34 mouse cellular contexts compared by ENCODE assay signal in the genomic region with DNA sequence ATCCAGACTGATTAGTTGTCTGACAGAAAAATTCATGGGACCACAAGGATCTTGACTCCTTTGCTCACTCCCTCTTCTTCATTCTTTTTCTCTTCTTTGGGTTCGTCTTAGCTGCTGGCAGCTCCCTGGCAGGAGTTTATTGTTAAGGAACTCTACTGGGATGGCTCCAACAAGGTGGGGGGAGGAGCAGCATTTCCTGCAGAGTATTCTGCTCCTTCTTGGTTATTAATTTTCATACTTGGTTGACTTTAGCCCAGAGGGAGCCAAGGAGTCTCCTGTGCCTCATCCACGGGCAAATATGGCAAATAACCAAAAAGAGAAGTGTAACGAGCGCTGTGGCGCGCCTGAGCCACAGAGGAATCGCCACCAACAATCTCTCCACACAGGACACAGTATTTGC.
DNase-seq lines count a peak whose midpoint lies in the region; ATAC-seq and TF ChIP-seq lines count a peak whose summit lies in the region.
"Had no signal": no experiment of that assay in that cellular context is flagged by ENCODE, and none has a peak within 500 bp of the region (broad histone marks: within the 10 kb centered on the region; RNA-seq: fewer than 3 reads in every experiment).

No protein-coding gene starts in this region.

- no peak for TF ChIP-seq POLR2A in kidney, adult 2 months (IDR thresholded peaks at IDR 0.05; ENCODE audit: low read depth, low read length)

- no peaks in the 10 kb centered on the region; the same call in 1 of the 2 replicates for H3K36me3 ChIP-seq in kidney, adult 2 months (ENCODE audit: control insufficient read depth, insufficient read depth, low read length)
- H3K36me3 ChIP-seq in liver, embryonic 12.5 days: no peaks in the 10 kb centered on the region
- H3K36me3 ChIP-seq: embryonic facial prominence, embryonic 13.5 days; hindbrain, embryonic 12.5 days had no signal

- H3K27me3 ChIP-seq in kidney, adult 2 months (replicated peaks; ENCODE audit: control insufficient read depth, insufficient read depth, low read length): no peaks in the 10 kb centered on the region
- H3K27me3 ChIP-seq in liver, embryonic 12.5 days (replicated peaks): no peaks in the 10 kb centered on the region
- H3K27me3 ChIP-seq: embryonic facial prominence, embryonic 13.5 days; heart, embryonic 13.5 days; hindbrain, embryonic 12.5 days; limb, embryonic 12.5 days; lung, embryonic 15.5 days; neural tube, embryonic 12.5 days had no signal

- 64% methylated on average over 7 of the region's 7 CpGs for WGBS in kidney, adult 2 months
- 72% methylated on average over 7 of the region's 7 CpGs for WGBS in liver, embryonic 12.5 days (ENCODE audit: insufficient replicate concordance)

- intact Hi-C loops in left cerebral cortex, postnatal 4 days (cut with DNase I): no loop called here

- peak; percentile 74 for DNase-seq in heart, adult 11 months
- no peak for DNase-seq in heart, adult 18-20 months
- peak; percentile 43 for DNase-seq in kidney, adult 2 months
- DNase-seq in kidney, postnatal 4 days: no peak
- peak; percentile 12 for DNase-seq in left cerebral cortex, postnatal 4 days
- no peak for DNase-seq in left cerebral cortex, adult 9 months (ENCODE audit: low spot score in 2 of 2)
- DNase-seq: adrenal gland, adult 2 months; cerebellum, adult 11-12 months; cerebellum, adult 9-11 months; embryo, embryonic 11 days; gastrocnemius, adult 2 months; gastrocnemius, postnatal 36 days; heart, postnatal 14 days; lung, postnatal 36 days; right cerebral cortex, adult 18-20 months; thymus, adult 18-20 months; thymus, postnatal 25 days had no signal

- no peak overlapping the region for H3K4me2 ChIP-seq in liver, embryonic 12.5 days
- H3K4me2 ChIP-seq: embryonic facial prominence, embryonic 13.5 days; heart, embryonic 13.5 days; hindbrain, embryonic 12.5 days; limb, embryonic 12.5 days; lung, embryonic 15.5 days; midbrain, embryonic 11.5 days; neural tube, embryonic 12.5 days had no signal

- H3K9ac ChIP-seq in liver, embryonic 12.5 days: no peak overlapping the region
- H3K9ac ChIP-seq: embryonic facial prominence, embryonic 13.5 days; heart, embryonic 13.5 days; hindbrain, embryonic 12.5 days; limb, embryonic 12.5 days; lung, embryonic 15.5 days; neural tube, embryonic 12.5 days had no signal

- H3K27ac ChIP-seq in kidney, adult 2 months (ENCODE audit: insufficient read depth, low read depth, low read length): no peak overlapping the region
- no peak overlapping the region for H3K27ac ChIP-seq in liver, embryonic 12.5 days
- H3K27ac ChIP-seq: embryonic facial prominence, embryonic 13.5 days; heart, embryonic 13.5 days; hindbrain, embryonic 12.5 days; kidney, postnatal 0 days; layer of hippocampus, adult 2 months; left cerebral cortex, adult 2 months; limb, embryonic 12.5 days; lung, embryonic 15.5 days; neural tube, embryonic 12.5 days; stomach, postnatal 0 days had no signal

- ATAC-seq in liver, embryonic 12.5 days: no peak
- ATAC-seq: CD4-positive, CD25-positive, alpha-beta regulatory T cell, adult 4 months; forebrain, embryonic 16.5 days; inflammation-experienced regulatory T-cells, adult 6 months had no signal

- no peaks in the 10 kb centered on the region; the same call in 1 of the 2 replicates for H3K4me1 ChIP-seq in kidney, adult 2 months (ENCODE audit: control insufficient read depth, insufficient read depth, low read length)
- H3K4me1 ChIP-seq in liver, embryonic 12.5 days: no peaks in the 10 kb centered on the region
- H3K4me1 ChIP-seq: embryonic facial prominence, embryonic 13.5 days; hindbrain, embryonic 12.5 days; neural tube, embryonic 12.5 days had no signal

- H3K9me3 ChIP-seq in liver, embryonic 12.5 days (replicated peaks): no peaks in the 10 kb centered on the region
- H3K9me3 ChIP-seq: embryonic facial prominence, embryonic 13.5 days; heart, embryonic 13.5 days; hindbrain, embryonic 12.5 days; limb, embryonic 12.5 days; lung, embryonic 15.5 days; neural tube, embryonic 12.5 days had no signal

- no peak overlapping the region for H3K4me3 ChIP-seq in kidney, adult 2 months (ENCODE audit: insufficient read depth, low read depth, low read length)
- H3K4me3 ChIP-seq in liver, embryonic 12.5 days: no peak overlapping the region
- H3K4me3 ChIP-seq: embryonic facial prominence, embryonic 13.5 days; erythroblast, embryonic 14.5 days; gastrocnemius, adult 2 months; heart, embryonic 13.5 days; hindbrain, embryonic 12.5 days; layer of hippocampus, adult 2 months; left cerebral cortex, adult 2 months; limb, embryonic 12.5 days; lung, embryonic 15.5 days; myocyte; neural tube, embryonic 12.5 days had no signal

- TF ChIP-seq CTCF in kidney, adult 2 months (conservative IDR thresholded peaks at IDR 0.05; ENCODE audit: insufficient read depth, insufficient read length, low read depth, low read length): no peak

Comparison
In these comparisons a context has a peak if more than half of its experiments do, and no peak if none do; other contexts are left out.
1. DNase-seq: peak in heart, adult 11 months (single experiment), kidney, adult 2 months (single experiment) and left cerebral cortex, postnatal 4 days (single experiment); none in heart, adult 18-20 months (0 of 2), kidney, postnatal 4 days (0 of 2) and left cerebral cortex, adult 9 months (0 of 2).